Mouse (Mus musculus) lung, postnatal 0 days (tissue): ENCODE data around the gene Cdk5r2.

Experiments used
- CTCF ChIP-seq: IDR thresholded peaks from 2 replicates; pipeline ENCODE4 v1.5.1; 2016; ENCODE audit warnings: antibody characterized with exemption, mild to moderate bottlenecking
- EP300 ChIP-seq: IDR thresholded peaks from 2 replicates; pipeline ENCODE4 v1.6.1; 2016; ENCODE audit warnings: antibody characterized with exemption, mild to moderate bottlenecking, control low read depth

GRCm38 (mm10) chr1:74857677-74858076 is 2.9 kb downstream of the Cdk5r2 start:
- TF ChIP-seq CTCF (no peak), EP300 (no peak)
